Mouse (Mus musculus) forebrain, embryonic 14.5 days (tissue): ENCODE measurements around the gene Foxf1. TPM values are rescaled to one million over a fixed set of nuclear protein-coding genes. Genes with fewer than 3 reads are reported as not detected.
A peak's percentile ranks its signal among the peaks of the same experiment; 100 is the strongest.

ENCODE experiments used
- ATAC-seq: fragments of 200-750 bp; cut with Nextera tagmentation; 2 replicates; pipeline ENCODE4 v1.8.0; 2017; ENCODE audit warnings: mild to moderate bottlenecking, moderate library complexity
- DNase-seq: peaks from one replicate; pipeline ENCODE4 v3.0.0-alpha.2; 2015; ENCODE audit warnings: low spot score
- H3K27ac ChIP-seq: fragments of 300-500 bp; sonication (generic); 2 replicates; pipeline ENCODE4 v1.5.1; 2014; ENCODE audit warnings: low read depth, mild to moderate bottlenecking, control low read depth, low read length, moderate library complexity
- H3K27me3 ChIP-seq: fragments of 300-500 bp; sonication (generic); replicated peaks from 2 replicates; pipeline ENCODE4 v1.6.1; 2014; ENCODE audit warnings: low read length, control low read depth, mixed read lengths; ENCODE audit not compliant: control insufficient read depth, insufficient read depth
- H3K36me3 ChIP-seq: fragments of 300-500 bp; sonication (generic); 2 replicates; pipeline ENCODE4 v1.6.1; 2014; ENCODE audit warnings: low read length, control low read depth; ENCODE audit not compliant: control insufficient read depth, insufficient read depth
- H3K4me1 ChIP-seq: fragments of 300-500 bp; sonication (generic); 2 replicates; pipeline ENCODE4 v1.6.1; 2014; ENCODE audit warnings: antibody characterized with exemption, low read length, control low read depth; ENCODE audit not compliant: control insufficient read depth, insufficient read depth
- H3K4me2 ChIP-seq: fragments of 300-500 bp; sonication (generic); 2 replicates; pipeline ENCODE4 v1.6.1; 2014; ENCODE audit warnings: mild to moderate bottlenecking, control low read depth, low read length
- H3K4me3 ChIP-seq: fragments of 300-500 bp; sonication (generic); 2 replicates; pipeline ENCODE4 v1.5.1; 2014; ENCODE audit warnings: low read depth, low read length, control low read depth
- H3K9ac ChIP-seq: fragments of 300-500 bp; sonication (generic); 2 replicates; pipeline ENCODE4 v1.6.1; 2014; ENCODE audit warnings: mild to moderate bottlenecking, low read length, control low read depth, moderate library complexity
- H3K9me3 ChIP-seq: fragments of 300-500 bp; sonication (generic); replicated peaks from 2 replicates; pipeline ENCODE4 v1.6.1; 2016; ENCODE audit warnings: low read length, control low read depth, mixed read lengths; ENCODE audit not compliant: control insufficient read depth
- WGBS: fragments of 180-500 bp; shearing (Covaris S2); extraction: QIAGEN DNeasy Blood & Tissue Kit; methylation state at CpG from one replicate; pipeline ENCODE4 v1.1.7; 2014; 5-methylcytosine and 5-hydroxymethylcytosine counted together
- polyA plus RNA-seq: library from polyadenylated mRNA; unstranded; fragments of >200 nt; fragmentation: Nextera tagmentation; extraction: Ambion mirVana; gene quantifications from 2 replicates; pipeline ENCODE4 v1.2.1, GENCODE M21; 2014

The Foxf1 gene
- polyA plus RNA-seq, 1 experiment from 2014 or later = 0.52 TPM

DNA sequence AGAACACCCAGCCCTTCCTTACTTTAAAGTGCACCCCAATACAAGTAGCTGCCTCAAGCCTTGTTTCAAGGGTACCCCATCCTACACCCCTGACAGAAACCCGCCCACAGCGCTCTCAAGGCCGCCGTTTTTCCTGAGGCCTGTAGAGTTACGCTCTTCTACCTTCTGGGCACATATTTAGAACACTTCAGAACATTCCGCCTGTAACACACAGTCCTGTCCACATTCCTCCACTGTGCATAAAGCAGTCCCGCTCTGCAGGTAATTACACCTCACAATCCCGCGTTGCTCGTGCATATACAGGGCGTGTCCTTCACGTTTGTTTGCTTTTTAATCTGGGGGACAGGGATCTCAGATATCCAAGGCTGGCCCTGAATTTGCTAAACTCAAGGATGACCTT lies 4.2 kb upstream of the Foxf1 start:
- Histone ChIP-seq H3K27ac (no peak overlapping the region), H3K4me3 (no peak overlapping the region), H3K4me2 (no peak overlapping the region), H3K9ac (no peak overlapping the region), H3K27me3 (peaks cover 96% of the 10 kb centered on the region), H3K36me3 (no peaks in the 10 kb centered on the region), H3K4me1 (peaks cover 6% of the 10 kb centered on the region), H3K9me3 (no peaks in the 10 kb centered on the region)
- DNase-seq (no peak), ATAC-seq (no peak)
- WGBS = under 1% methylated on average over 12 of the region's 12 CpGs

DNA sequence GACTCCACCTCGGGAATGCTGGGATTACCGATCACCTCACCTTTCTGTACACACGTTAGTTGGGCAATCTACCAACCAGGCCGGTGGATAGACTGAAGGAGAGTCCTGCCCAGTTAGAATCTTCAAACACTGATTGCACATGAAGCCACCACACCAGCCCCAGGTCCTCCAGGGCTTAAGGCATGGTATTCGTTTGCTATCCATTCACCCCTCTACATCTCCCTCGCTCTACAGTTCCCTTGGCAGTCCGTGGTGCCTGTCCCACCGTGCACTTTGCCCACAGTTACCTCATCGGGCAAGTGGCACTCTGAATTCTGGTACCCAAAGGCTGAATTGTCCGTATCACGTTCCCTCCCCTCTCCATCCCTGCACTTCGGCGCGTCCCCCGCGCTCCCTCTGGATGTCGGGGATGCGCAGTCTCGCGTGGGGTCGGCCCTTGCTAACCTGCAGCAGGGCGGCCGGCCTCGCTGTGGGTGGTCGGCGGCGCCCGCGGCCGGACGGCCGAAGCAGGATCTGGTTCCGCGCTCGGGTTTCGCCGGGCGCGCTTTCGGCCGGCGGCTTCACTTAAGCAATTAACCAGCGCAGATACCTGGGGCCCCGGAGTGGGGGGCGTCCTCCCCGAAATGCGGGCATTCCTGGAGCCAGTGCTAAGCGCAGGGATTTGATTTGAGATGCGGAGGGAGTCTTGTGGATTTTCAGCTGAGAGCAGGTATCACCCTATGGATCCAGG lies 3.7 kb upstream of the Foxf1 start:
- H3K4me2 ChIP-seq = no peak overlapping the region
- H3K4me1 ChIP-seq = peaks cover 6% of the 10 kb centered on the region
- H3K27ac ChIP-seq = no peak overlapping the region
- no peak for ATAC-seq
- DNase-seq = no peak
- H3K4me3 ChIP-seq = no peak overlapping the region
- H3K9me3 ChIP-seq = no peaks in the 10 kb centered on the region
- WGBS = under 1% methylated on average over 49 of the region's 49 CpGs
- no peaks in the 10 kb centered on the region for H3K36me3 ChIP-seq
- H3K27me3 ChIP-seq = peaks cover 99% of the 10 kb centered on the region
- H3K9ac ChIP-seq = no peak overlapping the region

DNA sequence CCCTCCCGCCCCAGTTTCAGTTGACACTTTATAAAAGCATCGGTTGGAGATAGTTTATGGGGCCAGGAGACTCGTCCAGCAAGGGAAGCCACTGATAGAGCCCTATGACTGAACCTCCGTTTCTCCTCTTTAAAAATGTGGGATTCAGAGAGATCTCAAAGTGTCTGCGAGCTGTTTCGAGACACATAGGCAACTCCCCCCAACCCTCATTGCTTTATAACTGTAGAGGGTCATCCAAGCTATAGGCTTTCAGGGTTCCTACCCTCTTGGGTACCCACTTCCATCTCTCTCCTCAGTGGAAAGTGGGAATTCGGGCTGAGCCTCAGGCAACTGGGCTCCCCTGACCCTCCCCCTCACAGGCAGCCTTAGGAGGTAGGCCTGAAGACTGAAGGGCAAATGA lies 2.8 kb upstream of the Foxf1 start:
- H3K9ac ChIP-seq = no peak overlapping the region
- peaks cover 99% of the 10 kb centered on the region for H3K27me3 ChIP-seq
- H3K9me3 ChIP-seq = no peaks in the 10 kb centered on the region
- H3K4me3 ChIP-seq = no peak overlapping the region
- H3K4me1 ChIP-seq = peaks cover 6% of the 10 kb centered on the region
- 0% methylated on average over 7 of the region's 7 CpGs for WGBS
- DNase-seq (no peak), ATAC-seq (no peak)
- no peak overlapping the region for H3K4me2 ChIP-seq
- H3K27ac ChIP-seq = no peak overlapping the region
- no peaks in the 10 kb centered on the region for H3K36me3 ChIP-seq

DNA sequence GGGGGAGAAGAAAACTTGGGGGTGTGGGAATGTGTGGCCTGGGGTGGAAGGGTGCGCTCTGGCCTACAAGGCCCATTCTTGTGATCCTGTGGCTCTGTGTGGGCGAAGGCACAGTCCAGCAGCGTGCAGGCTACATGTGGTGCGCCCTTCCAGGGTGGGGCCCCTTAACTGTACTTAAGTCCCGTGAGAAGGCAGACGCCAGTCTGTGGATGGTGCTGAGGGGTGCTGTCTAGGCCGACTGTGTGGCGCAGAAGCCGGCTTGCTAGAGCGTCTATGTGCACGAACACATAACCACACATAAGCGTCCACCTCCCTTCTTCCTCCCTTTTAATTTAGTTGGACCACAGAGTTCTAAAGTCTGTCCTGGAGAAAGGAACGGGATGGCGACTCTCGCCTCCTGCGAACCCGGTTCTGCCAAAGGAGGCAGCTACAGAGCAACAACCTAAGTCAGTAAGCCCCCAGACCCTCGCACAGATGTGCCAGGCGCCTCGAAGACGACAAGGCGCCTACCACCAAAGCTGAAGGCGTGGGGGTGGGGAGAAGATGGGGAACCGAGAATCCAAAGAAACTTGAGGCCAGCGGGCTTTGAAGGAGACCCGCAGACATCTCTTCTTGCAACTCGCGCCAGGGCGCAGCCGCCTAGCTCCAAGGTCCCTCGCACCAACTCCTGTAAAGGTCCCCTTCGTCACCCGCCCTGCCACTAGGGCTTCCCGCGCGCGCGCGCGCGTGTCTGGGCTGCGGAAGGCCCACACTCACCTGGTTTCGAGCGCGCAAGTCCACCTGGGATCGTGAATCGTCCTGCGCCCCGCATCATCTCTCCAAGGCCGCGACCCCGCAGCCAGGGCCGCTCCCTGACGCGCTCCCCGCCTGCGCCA lies 1.7 kb upstream of the Foxf1 start:
- H3K27ac ChIP-seq = no peak overlapping the region
- peaks cover 6% of the 10 kb centered on the region for H3K4me1 ChIP-seq
- WGBS = under 1% methylated on average over 57 of the region's 57 CpGs
- H3K9ac ChIP-seq = no peak overlapping the region
- H3K27me3 ChIP-seq = peaks cover 99% of the 10 kb centered on the region
- H3K4me3 ChIP-seq = peak overlapping the region; percentile 32
- no peaks in the 10 kb centered on the region for H3K36me3 ChIP-seq
- peak overlapping the region; percentile 61 for H3K4me2 ChIP-seq
- ATAC-seq (no peak), DNase-seq (no peak)
- H3K9me3 ChIP-seq = no peaks in the 10 kb centered on the region

DNA sequence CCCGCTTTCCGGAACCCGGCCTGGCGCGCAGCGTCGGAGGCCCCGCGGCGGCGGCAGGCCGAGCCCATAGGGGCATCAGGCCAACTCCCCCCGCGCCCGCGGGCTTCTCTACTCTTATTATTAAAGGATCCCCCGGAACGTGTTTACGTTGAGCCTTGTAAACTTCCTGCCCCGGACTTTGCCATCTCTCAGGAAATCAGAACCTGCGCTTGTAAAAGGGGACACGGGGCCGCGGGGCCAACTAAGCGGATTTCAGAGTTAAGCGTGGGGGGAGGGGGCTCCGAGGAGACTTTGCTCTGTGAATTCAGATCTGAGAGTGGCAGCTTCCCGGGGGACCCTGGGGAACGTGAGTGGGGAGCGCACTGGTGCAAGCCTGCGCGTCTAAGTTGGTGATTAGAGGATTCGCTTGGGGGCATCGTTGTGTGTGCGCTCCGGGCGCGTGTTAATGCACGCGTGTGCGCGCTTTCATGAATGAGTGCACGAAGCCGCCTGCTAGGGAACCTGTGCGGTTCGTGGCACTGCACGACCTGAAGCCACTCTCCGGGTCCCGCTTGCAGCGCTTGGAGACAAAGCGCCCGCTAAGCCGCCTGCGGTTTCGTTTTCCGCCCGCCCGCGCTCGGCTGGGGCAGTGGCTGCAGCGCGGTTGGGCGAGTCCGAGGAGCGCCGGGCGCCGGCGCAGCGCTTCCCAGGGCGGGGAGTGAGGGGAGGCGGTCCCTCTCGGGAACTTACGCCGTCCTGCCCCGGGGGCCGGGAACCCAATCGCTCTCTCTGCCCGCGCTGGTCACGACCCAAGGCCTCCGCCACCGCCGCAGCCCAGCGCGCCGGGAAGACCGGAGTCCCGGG lies 872 bp upstream of the Foxf1 start:
- Histone ChIP-seq H3K4me1 (peaks cover 6% of the 10 kb centered on the region), H3K9me3 (no peaks in the 10 kb centered on the region), H3K4me2 (peak overlapping the region; percentile 61), H3K27me3 (peaks cover 99% of the 10 kb centered on the region), H3K27ac (no peak overlapping the region), H3K9ac (0 out of 2 replicates have a peak overlapping the region, but pooled peaks have one; percentile 13), H3K36me3 (no peaks in the 10 kb centered on the region), H3K4me3 (peak overlapping the region; percentile 32)
- DNase-seq (no peak), ATAC-seq (peak; percentile 42; the same call in 1 of the 2 replicates)
- WGBS = under 1% methylated on average over 88 of the region's 89 CpGs

DNA sequence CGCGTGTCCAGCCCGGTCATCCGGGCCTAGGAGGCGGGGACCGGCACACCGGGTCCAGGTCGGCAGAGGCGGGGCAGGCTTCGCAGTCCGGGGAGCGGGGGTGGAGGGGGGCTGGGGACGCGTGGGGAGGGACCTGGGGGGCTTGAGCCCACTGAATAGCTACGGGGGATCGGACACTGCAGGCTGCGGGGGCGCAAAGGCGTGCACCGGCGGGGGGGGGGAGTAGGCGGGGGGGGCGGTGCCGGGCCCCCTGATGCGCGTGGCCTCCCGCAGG lies 313 bp upstream of the Foxf1 start:
- H3K9me3 ChIP-seq = no peaks in the 10 kb centered on the region
- WGBS = 0% methylated on average over 13 of the region's 27 CpGs
- peak overlapping the region; percentile 61 for H3K4me2 ChIP-seq
- ATAC-seq (no peak), DNase-seq (no peak)
- H3K27me3 ChIP-seq = peaks cover 99% of the 10 kb centered on the region
- H3K4me3 ChIP-seq = peak overlapping the region; percentile 32
- peaks cover 6% of the 10 kb centered on the region for H3K4me1 ChIP-seq
- no peak overlapping the region for H3K27ac ChIP-seq
- 0 out of 2 replicates have a peak overlapping the region, but pooled peaks have one; percentile 13 for H3K9ac ChIP-seq
- no peaks in the 10 kb centered on the region for H3K36me3 ChIP-seq

DNA sequence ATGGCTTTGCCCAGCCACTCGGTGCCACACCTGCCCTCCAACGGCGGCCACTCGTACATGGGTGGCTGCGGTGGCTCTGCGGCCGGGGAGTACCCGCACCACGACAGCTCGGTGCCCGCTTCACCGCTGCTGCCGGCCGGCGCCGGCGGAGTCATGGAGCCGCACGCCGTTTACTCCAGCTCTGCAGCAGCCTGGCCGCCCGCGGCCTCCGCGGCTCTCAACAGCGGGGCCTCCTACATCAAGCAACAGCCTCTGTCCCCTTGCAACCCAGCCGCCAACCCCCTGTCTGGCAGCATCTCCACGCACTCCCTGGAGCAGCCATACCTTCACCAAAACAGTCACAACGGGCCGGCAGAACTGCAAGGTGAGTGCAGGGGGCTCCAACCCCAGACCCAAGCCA lies 825 bp downstream of the Foxf1 start:
- peaks cover 99% of the 10 kb centered on the region for H3K27me3 ChIP-seq
- 1% methylated on average over 30 of the region's 30 CpGs for WGBS
- H3K9ac ChIP-seq = no peak overlapping the region
- no peaks in the 10 kb centered on the region for H3K9me3 ChIP-seq
- peak overlapping the region; percentile 32; the same call in 1 of the 2 replicates for H3K4me3 ChIP-seq
- peak overlapping the region; percentile 61 for H3K4me2 ChIP-seq
- H3K4me1 ChIP-seq = peaks cover 6% of the 10 kb centered on the region
- no peak overlapping the region for H3K27ac ChIP-seq
- DNase-seq (no peak), ATAC-seq (no peak)
- H3K36me3 ChIP-seq = no peaks in the 10 kb centered on the region

DNA sequence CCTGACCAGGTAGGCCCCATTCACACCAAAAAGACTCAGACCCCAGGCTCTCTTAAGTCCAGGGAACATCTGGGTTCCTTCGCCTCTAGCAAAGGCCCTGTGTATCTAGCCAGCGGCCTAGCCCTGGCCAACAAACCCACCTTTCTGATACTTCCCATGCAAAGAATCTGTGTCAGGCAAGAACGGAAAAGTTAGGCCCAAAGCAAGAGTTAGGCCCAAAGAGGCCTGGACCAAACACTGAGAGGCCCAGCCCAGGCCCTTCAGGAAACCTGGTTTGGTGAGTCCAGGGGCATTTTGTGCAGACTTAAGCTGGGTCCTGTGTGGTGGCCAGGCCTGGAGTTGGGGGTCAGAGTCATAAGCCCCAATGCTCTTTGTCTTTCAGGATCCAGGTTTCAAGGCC lies 1.4 kb downstream of the Foxf1 start:
- H3K36me3 ChIP-seq = no peaks in the 10 kb centered on the region
- ATAC-seq = no peak
- no peaks in the 10 kb centered on the region for H3K9me3 ChIP-seq
- no peak overlapping the region for H3K9ac ChIP-seq
- H3K27ac ChIP-seq = no peak overlapping the region
- no peak overlapping the region for H3K4me3 ChIP-seq
- no peak overlapping the region for H3K4me2 ChIP-seq
- peaks cover 6% of the 10 kb centered on the region for H3K4me1 ChIP-seq
- no peak for DNase-seq
- WGBS = 14% methylated on average over 3 of the region's 3 CpGs
- peaks cover 99% of the 10 kb centered on the region for H3K27me3 ChIP-seq
